Mouse (Mus musculus) lung, postnatal 25 days (tissue): ENCODE data around the gene Gpc5.
A peak's percentile ranks its signal among the peaks of the same experiment; 100 is the strongest.

Experiments
- DNase-seq: peaks from one replicate; pipeline ENCODE4 v3.0.0; 2022; ENCODE audit warnings: low spot score

Gpc5 gene

GRCm38 (mm10) chr14:115551996-115552395 lies 460.0 kb downstream of the Gpc5 start:
- DNase-seq, result no peak

- DNase-seq, result no peak
These were observed 488.6 kb downstream of the Gpc5 start for GRCm38 (mm10) chr14:115580466-115581255.

GRCm38 (mm10) chr14:115581256-115581633 lies 489.2 kb downstream of the Gpc5 start:
- DNase-seq, result no peak

GRCm38 (mm10) chr14:115600259-115601029 lies 508.4 kb downstream of the Gpc5 start:
- no peak for DNase-seq

- DNase-seq, result no peak
These were observed 522.1 kb downstream of the Gpc5 start for GRCm38 (mm10) chr14:115614154-115614553.

GRCm38 (mm10) chr14:115616305-115616704 lies 524.3 kb downstream of the Gpc5 start:
- DNase-seq, result no peak

GRCm38 (mm10) chr14:115616846-115617245 lies 524.8 kb downstream of the Gpc5 start:
- DNase-seq, result no peak

- DNase-seq, result no peak
These were observed 528.5 kb downstream of the Gpc5 start for GRCm38 (mm10) chr14:115620473-115620872.

- DNase-seq, result no peak
These were observed 539.3 kb downstream of the Gpc5 start for GRCm38 (mm10) chr14:115631160-115631898.

GRCm38 (mm10) chr14:115633311-115633710 lies 541.3 kb downstream of the Gpc5 start:
- no peak for DNase-seq

GRCm38 (mm10) chr14:115679875-115680274 lies 587.9 kb downstream of the Gpc5 start:
- DNase-seq, result no peak

GRCm38 (mm10) chr14:115746013-115746412 lies 654.0 kb downstream of the Gpc5 start:
- DNase-seq, result no peak

GRCm38 (mm10) chr14:115760241-115760640 lies 668.2 kb downstream of the Gpc5 start:
- DNase-seq, result no peak

GRCm38 (mm10) chr14:115779382-115780177 lies 687.6 kb downstream of the Gpc5 start:
- DNase-seq, result no peak

GRCm38 (mm10) chr14:115804751-115805150 lies 712.7 kb downstream of the Gpc5 start:
- no peak for DNase-seq

- DNase-seq, result no peak
These were observed 727.0 kb downstream of the Gpc5 start for GRCm38 (mm10) chr14:115819021-115819420.

GRCm38 (mm10) chr14:115821657-115822056 lies 729.6 kb downstream of the Gpc5 start:
- DNase-seq, result no peak

- DNase-seq, result no peak
These were observed 738.5 kb downstream of the Gpc5 start for GRCm38 (mm10) chr14:115830485-115830884.

GRCm38 (mm10) chr14:115831219-115831755 lies 739.3 kb downstream of the Gpc5 start:
- DNase-seq, result peak; percentile 9

- DNase-seq, result no peak
These were observed 740.0 kb downstream of the Gpc5 start for GRCm38 (mm10) chr14:115831854-115832625.

- no peak for DNase-seq
These were observed 751.8 kb downstream of the Gpc5 start for GRCm38 (mm10) chr14:115843783-115844182.
